Mouse (Mus musculus): Measurements from ENCODE around the gene Dgkk. TPM values are rescaled to one million over a fixed set of nuclear protein-coding genes. Genes with fewer than 3 reads are reported as not detected.
"Not testable (repeated sequence)": the region's sequence is repeated elsewhere in the genome, so short reads cannot be mapped to it uniquely, and the experiment has no call there.

Dgkk gene
- polyA plus RNA-seq, 1 experiment, result 0.10 TPM

- no peak overlapping the region for H3K4me3 ChIP-seq (ENCODE audit: insufficient read depth, low read length)
- H3K27ac ChIP-seq (ENCODE audit: insufficient read depth, low read length), result no peak overlapping the region
- TF ChIP-seq POLR2A (IDR thresholded peaks at IDR 0.05; ENCODE audit: extremely low read depth, insufficient read depth, low read length) (no peak), CTCF (IDR thresholded peaks at IDR 0.05; ENCODE audit: extremely low read depth, insufficient read depth, low read length) (no peak)
- H3K4me1 ChIP-seq (ENCODE audit: control insufficient read depth, insufficient read depth, low read length), result no peaks in the 10 kb centered on the region
Observed at GRCm38 (mm10) chrX:6893933-6894332, 114.8 kb downstream of the Dgkk start.

DNA sequence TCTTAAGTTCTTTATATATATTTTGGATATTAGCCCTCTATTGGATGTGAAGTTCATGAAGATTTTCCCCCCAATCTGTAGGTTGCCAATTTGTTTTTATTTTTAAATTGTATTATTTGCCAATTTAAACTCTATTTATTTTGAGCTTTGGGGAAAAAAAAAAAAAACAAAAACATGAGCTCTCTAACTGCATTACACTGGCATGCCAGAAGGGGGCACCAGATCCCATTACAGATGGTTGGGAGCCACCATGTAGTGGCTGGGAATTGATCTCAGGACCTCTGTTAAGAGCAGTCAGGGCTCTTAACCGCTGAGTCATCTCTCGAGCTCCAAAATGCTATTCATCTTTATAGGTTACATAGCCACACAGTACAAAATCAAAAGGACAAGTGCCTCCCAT lies 131.9 kb downstream of the Dgkk start:
- Histone ChIP-seq H3K4me1 (ENCODE audit: control insufficient read depth, insufficient read depth, low read length) (no peaks in the 10 kb centered on the region), H3K4me3 (ENCODE audit: insufficient read depth, low read length) (no peak overlapping the region), H3K27ac (ENCODE audit: insufficient read depth, low read length) (no peak overlapping the region)
- no peak for TF ChIP-seq POLR2A (IDR thresholded peaks at IDR 0.05; ENCODE audit: extremely low read depth, insufficient read depth, low read length)
- no peak for TF ChIP-seq CTCF (IDR thresholded peaks at IDR 0.05; ENCODE audit: extremely low read depth, insufficient read depth, low read length)

DNA sequence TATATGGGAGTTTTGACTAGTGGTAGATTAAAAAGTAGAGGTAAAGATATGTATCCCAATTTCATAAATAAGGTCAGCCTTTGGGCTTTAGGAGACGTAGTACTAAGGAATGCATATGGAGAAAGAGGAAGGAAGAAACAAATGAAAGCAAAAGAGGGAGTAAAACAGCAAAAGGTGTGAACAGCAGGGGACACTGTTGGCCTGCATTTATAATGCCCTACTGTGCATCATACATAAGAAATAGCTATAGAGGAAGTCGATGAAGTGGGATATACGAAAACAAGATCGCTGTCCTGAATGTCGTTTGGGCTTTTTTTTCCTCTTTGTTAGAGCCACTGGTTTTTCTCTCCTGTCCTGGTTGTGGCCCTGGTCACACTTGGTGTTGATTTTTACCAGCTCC lies 143.1 kb downstream of the Dgkk start:
- TF ChIP-seq POLR2A (IDR thresholded peaks at IDR 0.05; ENCODE audit: extremely low read depth, insufficient read depth, low read length), result no peak
- TF ChIP-seq CTCF (IDR thresholded peaks at IDR 0.05; ENCODE audit: extremely low read depth, insufficient read depth, low read length), result no peak
- Histone ChIP-seq H3K4me3 (ENCODE audit: insufficient read depth, low read length) (no peak overlapping the region), H3K27ac (ENCODE audit: insufficient read depth, low read length) (no peak overlapping the region), H3K4me1 (ENCODE audit: control insufficient read depth, insufficient read depth, low read length) (no peaks in the 10 kb centered on the region)

DNA sequence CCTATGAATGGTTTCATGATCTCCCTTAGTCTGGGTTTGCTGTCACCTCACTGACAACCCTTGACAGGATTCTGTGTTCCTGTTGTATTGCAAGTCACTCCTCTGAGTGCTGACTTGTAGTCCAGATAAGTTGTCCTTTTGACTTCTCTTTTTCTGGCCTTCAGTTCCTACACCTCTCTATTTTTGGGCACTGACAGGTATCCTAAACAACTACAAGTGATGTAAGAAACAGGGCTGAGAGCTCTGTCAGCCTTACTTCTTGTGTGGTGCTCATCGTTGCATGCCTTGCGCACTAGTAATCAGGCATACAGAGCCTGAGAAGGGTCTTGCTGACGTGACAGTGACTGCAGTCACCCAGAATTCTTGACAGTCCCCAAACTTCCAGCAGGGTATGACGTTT lies 147.1 kb downstream of the Dgkk start:
- Histone ChIP-seq H3K4me1 (ENCODE audit: control insufficient read depth, insufficient read depth, low read length) (no peaks in the 10 kb centered on the region), H3K4me3 (ENCODE audit: insufficient read depth, low read length) (no peak overlapping the region), H3K27ac (ENCODE audit: insufficient read depth, low read length) (no peak overlapping the region)
- TF ChIP-seq CTCF (IDR thresholded peaks at IDR 0.05; ENCODE audit: extremely low read depth, insufficient read depth, low read length), result no peak
- no peak for TF ChIP-seq POLR2A (IDR thresholded peaks at IDR 0.05; ENCODE audit: extremely low read depth, insufficient read depth, low read length)

DNA sequence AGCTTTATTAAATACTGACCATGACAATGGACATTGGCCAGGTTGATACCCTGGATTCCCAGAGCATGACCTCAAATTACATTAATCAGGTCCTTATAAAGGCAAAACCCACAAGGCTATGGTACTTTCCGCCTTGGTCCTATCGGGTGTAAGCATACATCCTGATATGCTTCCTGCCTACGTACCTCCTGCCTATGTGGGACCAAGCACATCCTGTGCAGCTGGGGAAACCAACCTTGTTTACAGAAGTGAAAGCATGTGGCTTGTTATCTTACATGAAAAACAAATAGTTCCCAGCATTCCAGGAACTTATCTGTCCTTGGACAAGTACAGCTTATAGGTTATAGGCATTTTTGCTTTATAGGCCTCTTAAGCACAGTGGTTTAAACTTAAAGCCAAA lies 189.5 kb downstream of the Dgkk start:
- Histone ChIP-seq H3K4me3 (ENCODE audit: insufficient read depth, low read length) (no peak overlapping the region), H3K4me1 (ENCODE audit: control insufficient read depth, insufficient read depth, low read length) (no peaks in the 10 kb centered on the region), H3K27ac (ENCODE audit: insufficient read depth, low read length) (no peak overlapping the region)
- TF ChIP-seq CTCF (IDR thresholded peaks at IDR 0.05; ENCODE audit: extremely low read depth, insufficient read depth, low read length), result no peak
- no peak for TF ChIP-seq POLR2A (IDR thresholded peaks at IDR 0.05; ENCODE audit: extremely low read depth, insufficient read depth, low read length)

GRCm38 (mm10) chrX:6971956-6972355 lies 192.8 kb downstream of the Dgkk start:
- Histone ChIP-seq H3K4me1 (ENCODE audit: control insufficient read depth, insufficient read depth, low read length) (no peaks in the 10 kb centered on the region), H3K4me3 (ENCODE audit: insufficient read depth, low read length) (no peak overlapping the region), H3K27ac (ENCODE audit: insufficient read depth, low read length) (no peak overlapping the region)
- TF ChIP-seq CTCF (IDR thresholded peaks at IDR 0.05; ENCODE audit: extremely low read depth, insufficient read depth, low read length) (no peak), POLR2A (IDR thresholded peaks at IDR 0.05; ENCODE audit: extremely low read depth, insufficient read depth, low read length) (no peak)

GRCm38 (mm10) chrX:6983916-6984315 lies 204.8 kb downstream of the Dgkk start:
- not testable (repeated sequence) for H3K4me1 ChIP-seq (ENCODE audit: control insufficient read depth, insufficient read depth, low read length); H3K27ac ChIP-seq (ENCODE audit: insufficient read depth, low read length)

More at GRCm38 (mm10) chrX:6983916-6984315, 204.8 kb downstream of the Dgkk start:
- H3K4me3 ChIP-seq (ENCODE audit: insufficient read depth, low read length), result not testable (repeated sequence)
